Mouse (Mus musculus): ENCODE data around the gene Dus2.

DNA sequence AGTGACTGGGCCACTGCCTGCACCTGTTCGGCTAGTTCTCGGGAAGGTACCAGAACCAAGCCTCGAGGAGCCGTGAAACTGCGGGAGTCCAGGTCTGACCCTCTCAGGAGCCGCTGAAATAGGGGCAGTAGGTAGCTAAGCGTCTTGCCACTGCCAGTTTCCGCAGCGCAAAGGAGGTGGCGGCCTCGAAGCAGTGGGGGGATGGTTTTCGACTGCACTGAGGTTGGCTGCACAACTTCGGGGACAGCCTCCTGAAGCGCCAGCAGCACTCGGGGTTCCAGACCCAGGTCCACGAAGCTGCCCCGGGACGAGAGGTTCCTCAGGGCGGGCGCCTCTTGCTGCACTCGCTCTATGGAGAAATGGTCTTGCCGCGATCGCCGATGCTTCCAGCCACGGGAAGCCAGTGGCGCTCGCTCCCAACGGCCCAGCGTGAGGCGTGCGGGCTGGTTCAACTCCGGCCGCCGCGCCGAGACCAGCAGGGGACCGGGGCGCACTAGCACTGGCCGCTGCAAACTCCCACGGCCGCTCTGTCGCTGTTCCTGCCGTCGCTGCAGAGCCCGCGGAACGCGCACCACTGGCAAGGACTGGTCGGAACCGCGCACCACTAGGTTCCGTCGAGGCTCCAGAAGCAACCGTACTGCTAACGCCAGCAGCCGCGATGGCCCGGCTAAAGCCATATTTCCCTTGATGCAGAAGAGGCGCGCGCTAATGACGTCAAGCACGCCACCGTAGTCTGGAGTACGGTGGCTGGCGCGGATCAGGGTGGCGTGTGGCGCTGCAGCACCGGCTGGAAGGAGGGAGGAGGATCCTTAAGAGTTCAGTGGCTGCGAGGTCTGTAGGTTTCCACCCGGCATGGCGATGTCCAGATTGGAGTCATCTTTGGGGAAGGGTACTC, 19.9 kb downstream of the Dus2 start:
- TF ChIP-seq POLR2A (IDR thresholded peaks at IDR 0.05; ENCODE audit: insufficient read length, low read depth) (peak; percentile 86), MYOG (IDR thresholded peaks at IDR 0.05; ENCODE audit: control insufficient read depth in 1 of 3, insufficient read depth in 1 of 3, insufficient read length in 2 of 3, low read depth in 2 of 3) (peak in 1 of 3 experiments; percentile 53), MAX (IDR thresholded peaks at IDR 0.05; ENCODE audit: low read depth) (no peak), TCF12 (IDR thresholded peaks at IDR 0.05; ENCODE audit: insufficient read depth, poor library complexity, severe bottlenecking) (no peak), E2F4 (IDR thresholded peaks at IDR 0.05; ENCODE audit: insufficient read depth) (no peak), POLR2AphosphoS2 (IDR thresholded peaks at IDR 0.05; ENCODE audit: insufficient read length, low read depth) (peak; percentile 90)

Measured in myocyte (in vitro differentiated cells).